14 mouse cellular contexts compared by ENCODE assay signal in the genomic region with DNA sequence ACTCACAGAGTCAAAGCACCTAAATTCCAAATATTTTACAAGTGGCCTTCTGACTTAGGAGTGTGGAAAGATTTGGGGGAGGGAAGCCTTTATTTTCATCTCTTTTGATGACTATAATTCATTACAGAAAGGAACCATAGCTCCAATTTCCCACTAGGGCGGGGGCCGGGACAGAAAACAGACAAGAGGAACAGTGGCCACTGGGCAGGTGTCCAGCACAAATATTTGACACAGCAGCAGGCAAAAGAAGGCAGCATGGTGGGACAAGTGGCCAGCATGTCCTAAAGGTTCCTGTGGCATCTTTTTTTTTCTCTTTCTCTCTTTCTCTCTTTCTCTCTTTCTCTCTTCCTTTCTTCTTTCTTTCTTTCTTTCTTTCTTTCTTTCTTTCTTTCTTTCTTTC.
A peak's percentile ranks its signal among the peaks of the same experiment; 100 is the strongest.
DNase-seq lines count a peak whose midpoint lies in the region; ATAC-seq lines count a peak whose summit lies in the region.
"Had no signal": no experiment of that assay in that cellular context is flagged by ENCODE, and none has a peak within 500 bp of the region (broad histone marks: within the 10 kb centered on the region; RNA-seq: fewer than 3 reads in every experiment).

No protein-coding gene starts in this region.

- no peak overlapping the region for H3K27ac ChIP-seq in heart, embryonic 12.5 days (ENCODE audit: poor library complexity, severe bottlenecking)
- H3K27ac ChIP-seq: forebrain, embryonic 13.5 days; heart, embryonic 13.5 days; hindbrain, embryonic 13.5 days; liver, embryonic 15.5 days had no signal

- peak; percentile 60 to 69 for DNase-seq in heart, adult 18-20 months
- peak; percentile 23 for DNase-seq in lung, postnatal 10 days
- DNase-seq in lung, postnatal 4 days: no peak
- DNase-seq in heart, postnatal 10 days: peak; percentile 46 to 64
- peak; percentile 7 for DNase-seq in lung, postnatal 25 days (ENCODE audit: low spot score)
- DNase-seq in right cerebral cortex, postnatal 14 days: no peak
- DNase-seq: cerebellum, adult 9-10 months; midbrain, embryonic 14.5 days; thymus, postnatal 14 days had no signal

- H3K4me2 ChIP-seq in heart, embryonic 12.5 days: no peak overlapping the region
- H3K4me2 ChIP-seq: forebrain, embryonic 13.5 days; heart, embryonic 13.5 days; hindbrain, embryonic 13.5 days; liver, embryonic 15.5 days had no signal

- no peaks in the 10 kb centered on the region for H3K27me3 ChIP-seq in heart, embryonic 12.5 days (replicated peaks)
- H3K27me3 ChIP-seq: forebrain, embryonic 13.5 days; heart, embryonic 13.5 days; hindbrain, embryonic 13.5 days; liver, embryonic 15.5 days had no signal

- no peaks in the 10 kb centered on the region for H3K9me3 ChIP-seq in heart, embryonic 12.5 days (replicated peaks)
- H3K9me3 ChIP-seq: forebrain, embryonic 13.5 days; heart, embryonic 13.5 days; hindbrain, embryonic 13.5 days; liver, embryonic 15.5 days had no signal

- no peak overlapping the region for H3K4me3 ChIP-seq in heart, embryonic 12.5 days
- H3K4me3 ChIP-seq: forebrain, embryonic 13.5 days; heart, embryonic 13.5 days; hindbrain, embryonic 13.5 days; liver, embryonic 15.5 days had no signal

- H3K36me3 ChIP-seq in heart, embryonic 12.5 days: peaks cover 27% of the 10 kb centered on the region
- H3K36me3 ChIP-seq: hindbrain, embryonic 13.5 days; liver, embryonic 15.5 days had no signal

- ATAC-seq in heart, embryonic 12.5 days (ENCODE audit: insufficient number of reproducible peaks, low FRiP score): no peak
- ATAC-seq: forebrain, embryonic 13.5 days had no signal

- 52% methylated on average over 2 of the region's 2 CpGs for WGBS in heart, embryonic 12.5 days

- intact Hi-C loops in heart, postnatal 10 days (cut with DNase I): no loop called here

- peaks cover 45% of the 10 kb centered on the region for H3K4me1 ChIP-seq in heart, embryonic 12.5 days (replicated peaks)
- H3K4me1 ChIP-seq: liver, embryonic 15.5 days had no signal

- no peak overlapping the region for H3K9ac ChIP-seq in heart, embryonic 12.5 days
- H3K9ac ChIP-seq: forebrain, embryonic 13.5 days; hindbrain, embryonic 13.5 days; liver, embryonic 15.5 days had no signal

Comparison
In these comparisons a context has a peak if more than half of its experiments do, and no peak if none do; other contexts are left out.
1. DNase-seq: peak in heart, adult 18-20 months (2 of 2), lung, postnatal 10 days (single experiment), heart, postnatal 10 days (2 of 2) and lung, postnatal 25 days (single experiment); none in lung, postnatal 4 days (0 of 2) and right cerebral cortex, postnatal 14 days (single experiment).